Mouse (Mus musculus) kidney, postnatal 25 days (tissue): Measurements from ENCODE around the gene Ufsp1.
A peak's percentile ranks its signal among the peaks of the same experiment; 100 is the strongest.

Experiments used
- DNase-seq, 2 experiments: peaks; one replicate each; pipeline ENCODE4 v3.0.0; 2021; ENCODE audit warnings: mixed read lengths in 2 of 2

Gene Ufsp1

DNA sequence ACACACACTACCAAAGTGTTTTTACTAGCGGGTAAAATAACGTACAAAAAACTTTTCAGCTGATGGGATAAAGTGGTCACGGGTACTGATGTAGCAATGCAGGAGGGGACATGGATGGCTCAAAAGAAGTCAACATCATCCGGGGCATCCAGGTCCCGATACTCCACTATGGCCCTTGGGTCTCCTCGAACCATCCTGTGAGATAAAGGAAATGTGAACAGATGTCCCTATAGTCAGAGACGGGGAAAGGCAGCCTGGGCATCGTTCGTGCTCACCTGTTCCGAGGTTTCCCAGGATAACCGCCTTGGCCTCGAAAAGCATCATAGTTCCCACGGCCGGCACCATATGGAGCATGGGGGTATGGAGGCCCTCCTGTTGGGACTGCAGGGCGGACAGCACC, 1.3 kb downstream of the Ufsp1 start:
- DNase-seq = no peak

GRCm38 (mm10) chr5:137297126-137297525, 2.7 kb downstream of the Ufsp1 start:
- no peak for DNase-seq

DNA sequence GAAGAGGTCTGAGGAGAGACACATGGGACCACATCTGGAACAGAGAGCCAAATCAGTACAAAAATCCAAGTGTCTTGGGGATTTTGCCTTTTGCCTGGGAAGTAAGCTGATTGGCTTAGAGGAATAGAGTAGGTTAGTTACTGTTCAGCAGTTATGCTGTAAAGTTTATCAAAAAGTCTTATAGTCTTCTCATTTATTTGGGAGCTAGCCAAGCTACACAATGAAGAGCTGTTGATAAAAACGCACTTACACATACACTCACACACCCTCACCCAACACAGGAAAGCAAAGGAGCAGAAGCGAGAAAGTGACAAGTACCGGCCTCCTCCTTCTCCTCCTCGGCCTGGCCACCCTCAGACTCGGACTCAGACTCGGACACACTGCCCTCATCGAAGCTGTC, 4.8 kb downstream of the Ufsp1 start:
- no peak for DNase-seq

DNA sequence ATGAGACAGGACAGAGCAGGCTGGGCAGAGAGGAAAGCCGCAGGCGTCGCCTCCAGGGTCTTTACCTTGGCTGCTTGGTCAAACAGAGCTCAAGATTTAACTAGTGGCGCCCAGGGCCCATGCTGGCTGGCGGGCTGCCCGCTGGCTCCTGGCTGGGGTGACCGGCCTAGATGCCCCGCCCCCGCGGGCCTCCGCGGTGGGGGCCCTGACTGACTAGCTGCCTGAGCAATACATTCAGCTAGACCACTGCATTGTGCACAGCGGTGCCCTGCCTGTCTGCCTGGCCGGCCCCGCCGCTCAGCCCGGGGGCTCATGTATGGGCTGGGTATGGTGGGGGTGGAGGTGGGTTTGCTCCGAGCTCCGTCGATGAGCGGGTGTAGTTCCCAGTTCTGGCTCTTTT, 6.8 kb downstream of the Ufsp1 start:
- DNase-seq = peak; percentile 37 to 72

DNA sequence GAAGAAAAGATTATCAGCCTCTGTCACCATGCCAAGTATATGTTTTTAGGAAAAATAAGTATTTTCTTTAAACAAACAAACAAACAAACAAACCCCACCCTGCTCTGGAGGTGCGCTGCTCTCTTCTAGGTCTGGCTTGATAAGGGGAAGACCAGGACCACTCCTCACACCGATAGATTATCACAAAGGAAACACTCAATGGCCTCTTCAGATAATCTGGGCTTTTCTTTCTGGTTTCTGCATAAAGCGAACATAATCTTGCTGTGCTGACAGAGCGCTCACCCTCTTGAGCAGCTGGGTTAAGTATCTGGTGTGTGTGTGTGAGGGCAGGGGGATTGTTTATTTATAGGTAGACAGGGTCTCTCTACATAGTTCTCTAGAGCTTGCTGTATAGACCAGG, 9.2 kb downstream of the Ufsp1 start:
- no peak for DNase-seq

DNA sequence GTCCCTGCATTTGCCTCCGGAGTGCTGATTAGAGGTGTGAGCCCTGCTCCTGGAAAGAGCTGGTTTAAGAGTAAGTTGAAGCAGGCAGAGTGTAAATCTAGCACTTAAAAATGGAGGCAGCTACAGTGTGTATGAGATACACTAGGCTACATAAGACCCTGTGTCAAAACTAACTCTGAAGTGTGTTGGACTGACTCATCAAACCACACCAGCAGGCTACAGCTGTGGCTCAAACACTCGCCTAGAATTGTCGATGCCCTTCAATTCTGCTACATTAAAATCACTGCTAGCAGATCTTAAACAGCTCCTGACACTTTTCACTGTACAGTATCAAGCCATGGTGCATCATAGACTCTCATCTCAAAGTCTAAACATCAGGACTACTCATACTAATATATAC, 9.7 kb downstream of the Ufsp1 start:
- no peak for DNase-seq

- DNase-seq = no peak
Observed at GRCm38 (mm10) chr5:137304816-137305215, 10.4 kb downstream of the Ufsp1 start.

DNA sequence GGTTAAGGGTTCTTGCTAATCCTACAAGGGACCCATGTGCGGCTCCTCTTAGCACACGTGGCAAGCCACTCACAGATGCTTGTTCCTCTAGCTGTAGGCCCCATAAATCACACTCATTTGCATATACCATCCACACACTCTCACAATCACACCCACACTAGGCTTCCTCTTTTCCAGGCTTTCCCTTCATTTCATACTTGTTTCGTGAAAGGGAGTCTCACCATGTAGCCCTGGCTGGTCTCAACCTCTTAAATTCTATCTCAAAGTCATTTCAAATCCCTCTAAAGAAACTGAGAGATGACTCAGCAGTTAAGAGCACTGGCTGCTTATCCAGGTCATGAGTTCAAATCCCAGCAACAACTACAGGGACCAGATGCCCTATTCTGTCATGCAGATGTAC, 11.4 kb downstream of the Ufsp1 start:
- DNase-seq = no peak

DNA sequence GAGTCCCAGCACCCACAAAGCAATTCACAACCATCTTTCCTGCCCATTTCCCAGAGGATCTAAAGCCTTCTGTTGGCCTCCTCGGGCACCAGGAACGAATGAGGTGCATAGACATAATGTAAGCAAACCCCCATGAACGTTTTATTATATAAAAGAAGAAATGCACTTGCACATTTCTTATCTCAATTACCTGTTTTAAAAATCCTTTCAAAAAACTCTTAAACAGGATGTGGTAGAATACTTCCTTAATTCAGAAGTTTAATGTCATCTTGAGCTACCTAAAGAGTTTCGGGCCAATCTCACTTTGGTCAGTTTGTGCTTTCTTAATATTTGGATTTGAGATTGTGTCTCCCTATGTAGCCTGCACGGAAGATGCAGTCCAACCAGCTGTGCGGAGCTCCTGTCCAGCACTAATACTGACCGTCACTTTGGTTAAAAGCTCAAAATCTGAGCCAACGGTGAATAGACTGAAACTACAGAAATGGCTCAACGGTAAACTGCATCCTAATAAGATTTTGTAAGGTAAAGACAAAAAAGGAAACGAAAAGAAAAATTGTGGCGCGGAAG, 12.1 kb downstream of the Ufsp1 start:
- no peak for DNase-seq

GRCm38 (mm10) chr5:137307071-137307912, 12.9 kb downstream of the Ufsp1 start, which contains the start of gene Srrt:
Gene Srrt (minus strand): TSS chr5:137307674.
- peak; percentile 93 to 96 for DNase-seq

GRCm38 (mm10) chr5:137308356-137308755, 13.9 kb downstream of the Ufsp1 start:
- DNase-seq = no peak

DNA sequence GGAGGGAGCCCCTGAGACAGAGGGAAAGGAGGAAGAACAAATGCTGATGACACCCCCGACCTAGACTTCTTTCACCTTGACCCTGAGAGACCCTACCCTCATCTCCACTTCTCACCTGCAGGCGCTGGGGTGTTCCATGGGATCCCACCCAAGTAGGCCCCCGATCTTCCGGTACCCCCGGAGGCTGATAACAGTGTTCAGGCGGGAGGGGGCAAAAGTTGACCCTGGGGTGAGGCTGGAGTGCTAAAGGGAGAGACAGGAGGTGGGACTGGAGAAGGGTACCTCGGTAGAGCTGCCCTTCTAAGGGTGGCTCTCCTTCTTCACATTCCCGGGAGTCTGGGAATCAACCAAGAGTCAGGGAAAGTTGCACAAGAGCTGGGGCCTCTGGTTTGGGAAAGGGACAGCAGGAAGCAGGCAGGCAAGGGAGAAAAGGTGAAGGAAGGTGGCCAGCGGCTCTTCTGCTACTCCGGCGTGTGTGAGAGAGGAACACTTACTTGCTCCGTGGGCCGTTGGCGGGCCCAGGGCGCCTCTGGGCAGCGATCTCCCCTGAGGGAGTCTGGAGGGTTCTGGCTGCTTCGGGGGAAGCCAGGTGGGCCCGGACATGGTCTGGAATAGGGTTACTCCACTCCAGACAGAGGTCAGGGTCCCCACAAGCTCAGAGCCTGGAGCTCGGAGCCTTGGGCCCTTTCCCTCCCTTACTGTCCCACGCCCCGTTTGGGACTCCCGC, 19.2 kb downstream of the Ufsp1 start:
- DNase-seq = no peak

GRCm38 (mm10) chr5:137314193-137315083, 20.0 kb downstream of the Ufsp1 start, which contains the start of gene Trip6:
Gene Trip6 (minus strand): TSS chr5:137314404.
- DNase-seq = peak; percentile 89 to 94

DNA sequence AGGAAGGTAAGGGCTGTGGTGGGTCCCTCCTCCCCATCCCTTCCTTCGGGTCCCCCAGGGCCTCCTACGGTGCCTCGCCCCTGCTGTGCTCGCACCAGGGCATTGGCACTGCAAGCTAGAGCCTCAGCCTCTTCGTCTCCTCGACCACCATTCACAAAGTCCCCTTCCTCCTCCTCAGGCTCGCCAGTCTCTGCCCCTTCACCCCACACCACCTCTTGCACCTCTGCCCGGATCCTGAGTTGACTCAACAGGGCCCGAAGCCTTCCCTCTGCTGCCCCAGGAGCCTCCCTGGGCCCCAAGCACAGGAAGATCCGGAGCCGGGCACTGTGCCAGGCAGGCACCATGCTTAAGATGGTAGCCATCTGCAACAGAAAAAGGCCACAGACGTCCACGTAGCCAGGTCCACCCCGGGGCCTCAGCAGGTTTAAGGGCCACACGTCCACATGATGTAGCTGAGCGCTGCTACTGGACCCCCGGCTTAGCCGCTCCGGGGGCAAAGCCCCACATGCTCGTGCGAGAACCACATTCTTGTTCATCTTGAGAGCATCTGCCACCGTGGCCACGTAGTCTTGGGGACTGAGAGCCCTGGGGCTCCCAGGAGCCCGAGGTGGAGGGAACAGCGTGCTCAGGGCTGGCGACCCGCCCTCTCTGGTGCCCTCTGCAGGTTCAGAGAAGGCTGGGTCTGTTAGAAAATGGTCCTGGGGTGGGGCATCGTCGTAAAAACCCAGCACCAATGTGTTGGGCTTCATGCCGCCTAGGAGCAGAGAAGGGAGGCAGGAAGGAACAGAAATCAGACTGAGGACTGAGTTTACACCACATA, 20.9 kb downstream of the Ufsp1 start:
- DNase-seq = peak; percentile 49 to 63

GRCm38 (mm10) chr5:137317361-137317760, 22.9 kb downstream of the Ufsp1 start:
- DNase-seq = no peak

DNA sequence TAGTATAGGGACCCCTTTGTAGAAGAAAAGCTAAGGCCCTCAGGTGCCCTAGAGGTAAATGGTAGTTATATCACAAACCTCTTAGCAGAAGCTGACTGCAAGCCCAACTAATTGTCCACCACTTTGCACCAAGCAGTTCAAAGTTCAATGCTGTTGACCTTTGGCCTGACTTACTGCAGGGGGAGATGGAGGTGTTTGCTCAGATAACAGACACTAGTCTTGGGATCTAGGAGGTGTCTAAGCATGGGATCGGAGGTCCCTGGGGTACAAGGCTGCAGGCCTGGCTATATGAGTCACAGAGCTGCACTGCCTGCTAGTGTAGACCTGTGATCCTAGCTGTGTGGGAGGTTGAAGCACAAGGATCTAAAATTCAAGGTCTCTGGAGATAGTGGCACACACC, 24.1 kb downstream of the Ufsp1 start:
- DNase-seq = peak; percentile 64 to 65

DNA sequence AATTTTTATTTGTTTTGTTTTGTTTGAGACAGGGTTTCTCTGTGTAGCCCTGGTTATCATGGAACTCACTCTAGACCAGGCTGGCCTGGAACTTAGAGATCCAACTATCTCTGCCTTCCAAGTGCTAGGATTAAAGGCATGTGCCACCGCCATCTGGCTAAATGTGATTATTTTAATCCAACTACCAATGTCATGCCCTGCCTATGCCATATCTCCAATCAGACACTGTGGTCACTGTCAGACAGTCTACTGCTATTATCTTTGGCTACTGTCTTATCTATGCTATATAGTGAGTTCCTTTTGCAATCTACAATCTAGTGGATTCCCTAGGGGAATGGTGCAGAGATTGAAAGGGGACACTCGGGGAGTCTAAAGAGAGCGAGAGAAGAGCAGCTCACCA, 26.6 kb downstream of the Ufsp1 start:
- no peak for DNase-seq

GRCm38 (mm10) chr5:137330910-137331309, 36.5 kb downstream of the Ufsp1 start:
- DNase-seq = peak in 1 of 2 experiments; percentile 22

- no peak for DNase-seq
Observed at GRCm38 (mm10) chr5:137332857-137333511, 38.6 kb downstream of the Ufsp1 start.

DNA sequence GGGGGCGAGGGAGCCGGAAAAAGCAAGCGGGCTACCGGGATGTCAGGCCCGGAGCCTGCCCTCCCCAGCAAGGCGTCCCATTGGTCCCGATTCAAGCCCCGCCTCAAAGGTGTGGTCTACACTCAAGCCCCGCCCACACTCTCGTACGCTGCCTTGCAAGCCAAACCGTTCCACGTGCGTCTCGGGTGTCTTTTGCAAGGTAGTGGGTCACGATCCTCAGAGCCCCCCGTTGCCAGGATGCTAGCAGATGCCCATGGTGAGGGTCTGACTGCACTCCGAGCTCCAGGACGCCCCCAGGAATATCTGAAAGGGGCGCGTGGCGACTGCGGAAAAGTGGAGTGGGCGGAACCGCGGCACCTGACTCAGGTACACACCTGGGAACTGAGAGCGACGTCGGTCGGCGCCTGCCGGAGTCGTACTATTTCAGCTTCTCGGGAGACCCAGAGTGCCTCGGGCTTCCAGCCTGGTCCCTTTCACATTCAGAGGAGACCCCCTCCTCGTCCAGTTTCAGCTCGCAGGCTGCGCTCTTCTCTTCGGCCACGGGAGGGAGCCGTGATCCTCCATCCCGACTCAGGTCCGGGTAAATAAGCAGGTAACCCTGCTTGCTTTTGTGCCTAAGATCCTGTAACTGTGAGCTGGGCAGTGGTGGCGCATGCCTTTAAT, 39.2 kb downstream of the Ufsp1 start, which contains the start of gene Slc12a9:
Slc12a9 (minus strand) TSS at position 86 of the 663 bp plus-strand sequence.
- DNase-seq = peak; percentile 97 to 99
